Mouse (Mus musculus) lung, postnatal 10 days (tissue): ENCODE results near the gene Terb1.

Experiments
- DNase-seq: peaks from one replicate; pipeline ENCODE4 v3.0.0; 2021

The Terb1 gene

DNA sequence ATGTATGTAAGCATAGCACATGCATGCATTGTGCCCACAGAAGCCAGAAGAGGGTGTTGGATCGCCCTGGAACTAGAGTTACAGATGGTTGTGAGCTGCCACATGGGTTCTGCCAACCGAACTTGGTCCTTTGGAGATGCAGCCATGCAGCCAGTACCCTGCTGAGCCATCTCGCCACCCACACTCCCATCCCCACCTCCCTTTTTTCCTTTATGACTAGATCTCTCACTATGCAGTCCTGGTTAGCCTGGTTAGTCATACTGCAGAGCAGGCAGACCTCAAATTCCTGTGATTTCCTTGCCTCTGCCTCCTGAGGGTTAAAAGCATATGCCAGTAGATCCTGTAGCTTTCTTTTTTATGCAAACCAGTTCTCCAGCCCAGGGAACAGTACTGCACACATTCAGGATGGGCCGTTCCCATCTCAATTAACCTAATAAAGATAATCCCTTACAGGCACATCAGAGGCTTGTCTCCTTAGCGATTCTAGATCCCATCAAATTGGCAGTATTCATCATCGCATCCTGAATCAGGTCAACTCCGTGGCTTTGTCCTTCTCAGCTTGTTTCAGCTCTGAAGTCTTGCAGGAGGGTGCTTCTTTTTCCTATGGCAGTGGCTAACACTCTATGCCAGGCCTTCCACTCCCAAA is 99.0 kb downstream of the Terb1 start:
- no peak for DNase-seq

- peak; percentile 56 for DNase-seq
These were observed 101.2 kb downstream of the Terb1 start for GRCm38 (mm10) chr8:104408328-104409110.

- DNase-seq = peak; percentile 16
These were observed 103.2 kb downstream of the Terb1 start for GRCm38 (mm10) chr8:104406340-104407128.

DNA sequence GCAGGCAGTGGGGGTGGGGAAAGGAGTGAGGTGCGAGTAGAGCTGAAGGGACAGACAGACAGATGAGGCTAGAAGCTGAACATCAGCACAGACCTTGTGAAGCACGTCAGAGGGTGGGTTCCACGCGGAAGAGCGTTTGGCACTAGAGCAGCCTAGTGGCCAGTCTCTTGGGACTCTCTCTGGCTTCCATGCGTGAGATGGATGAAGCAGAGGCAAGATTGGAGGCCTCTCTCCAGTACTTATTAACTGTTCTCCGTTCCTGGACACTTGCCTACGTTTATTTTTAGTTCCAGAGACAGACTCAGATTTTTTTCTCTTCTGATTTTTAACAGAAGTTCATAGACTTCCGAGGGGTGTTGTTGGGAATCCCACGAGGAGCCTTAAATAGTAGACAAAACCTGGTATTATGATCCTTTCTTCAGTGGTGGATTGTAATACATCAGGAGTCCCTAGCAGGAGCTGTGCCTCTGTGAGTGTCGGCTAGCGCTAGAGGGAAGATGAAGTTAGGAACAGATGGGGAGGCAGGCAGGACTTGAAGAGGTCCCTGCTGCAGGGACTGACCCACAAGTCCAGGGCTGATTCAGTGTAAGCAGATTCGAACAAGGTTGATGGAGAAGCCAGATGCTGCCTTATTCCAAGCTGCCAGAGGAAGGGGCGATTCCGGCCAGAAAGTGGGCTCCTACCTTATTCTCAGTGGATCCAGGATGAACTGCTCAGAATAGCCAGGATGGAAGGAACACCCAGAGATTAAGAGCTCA is 104.1 kb downstream of the Terb1 start:
- peak; percentile 34 for DNase-seq

GRCm38 (mm10) chr8:104403596-104403995 is 106.1 kb downstream of the Terb1 start:
- no peak for DNase-seq
